ENCODE assay signal across 27 mouse cellular contexts in the genomic region with DNA sequence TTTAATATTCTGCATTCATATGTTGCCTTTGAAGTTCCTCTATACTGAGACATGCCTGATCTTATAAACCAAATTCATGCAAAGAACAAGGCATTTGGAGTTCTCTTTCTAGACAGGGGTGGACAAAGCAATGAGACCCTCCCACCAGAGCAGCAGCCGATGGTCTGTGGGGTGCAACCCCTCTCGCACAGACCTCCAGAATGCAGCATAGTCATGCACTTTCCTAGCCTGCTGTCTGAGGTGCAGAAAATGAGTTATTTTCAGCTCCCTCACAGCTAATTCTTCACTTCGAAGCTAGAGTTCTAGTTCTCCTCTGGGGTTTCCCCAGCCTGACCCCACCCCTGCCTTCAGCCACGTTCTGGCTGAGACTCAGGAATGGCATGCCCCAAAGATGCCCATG.
DNase-seq lines count a peak whose midpoint lies in the region; ATAC-seq lines count a peak whose summit lies in the region.
"Had no signal": no experiment of that assay in that cellular context is flagged by ENCODE, and none has a peak within 500 bp of the region (broad histone marks: within the 10 kb centered on the region; RNA-seq: fewer than 3 reads in every experiment).

No protein-coding gene starts in this region.

- DNase-seq in embryo, embryonic 11 days: peak; percentile 13
- DNase-seq in embryo, embryonic 9.5 days (ENCODE audit: extremely low spot score): no peak
- no peak for DNase-seq in kidney, postnatal 36 days
- DNase-seq in kidney, postnatal 10 days: peak; percentile 7
- no peak for DNase-seq in kidney, adult 8-10 months
- DNase-seq: adrenal gland, adult 8-10 months; adrenal gland, postnatal 14 days; adrenal gland, postnatal 36 days; B cell, adult 2 months; cerebellum, adult 11-12 months; cerebellum, adult 2 months; cerebellum, adult 9-10 months; cerebellum, postnatal 10 days; cerebellum, postnatal 25 days; forebrain, postnatal 0 days had no signal

- H3K4me1 ChIP-seq in intestine, embryonic 15.5 days (replicated peaks): no peaks in the 10 kb centered on the region
- 0 out of 2 replicates have a peak, but pooled peaks cover 4% of the 10 kb centered on the region for H3K4me1 ChIP-seq in intestine, embryonic 16.5 days (ENCODE audit: control insufficient read depth, insufficient read depth, low read length)
- no peaks in the 10 kb centered on the region for H3K4me1 ChIP-seq in kidney, embryonic 15.5 days
- H3K4me1 ChIP-seq: embryonic facial prominence, embryonic 10.5 days; embryonic facial prominence, embryonic 12.5 days; forebrain, embryonic 13.5 days; forebrain, embryonic 15.5 days had no signal

- H3K9me3 ChIP-seq in intestine, embryonic 15.5 days: no peaks in the 10 kb centered on the region
- H3K9me3 ChIP-seq in intestine, embryonic 16.5 days (ENCODE audit: control insufficient read depth, low read length): no peaks in the 10 kb centered on the region
- H3K9me3 ChIP-seq in kidney, embryonic 15.5 days (replicated peaks): no peaks in the 10 kb centered on the region
- H3K9me3 ChIP-seq: embryonic facial prominence, embryonic 10.5 days; embryonic facial prominence, embryonic 12.5 days; forebrain, embryonic 13.5 days; forebrain, embryonic 15.5 days had no signal

- 40% methylated on average over 4 of the region's 4 CpGs for WGBS in intestine, embryonic 15.5 days
- 46% methylated on average over 4 of the region's 4 CpGs for WGBS in intestine, embryonic 16.5 days
- WGBS in kidney, embryonic 15.5 days: 20% methylated on average over 4 of the region's 4 CpGs

- H3K9ac ChIP-seq in intestine, embryonic 15.5 days: no peak overlapping the region
- no peak overlapping the region for H3K9ac ChIP-seq in intestine, embryonic 16.5 days (ENCODE audit: low read depth, low read length)
- H3K9ac ChIP-seq in kidney, embryonic 15.5 days: no peak overlapping the region
- H3K9ac ChIP-seq: embryonic facial prominence, embryonic 12.5 days; forebrain, embryonic 13.5 days; forebrain, embryonic 15.5 days; forebrain, postnatal 0 days had no signal

- no peaks in the 10 kb centered on the region for H3K36me3 ChIP-seq in intestine, embryonic 15.5 days
- no peaks in the 10 kb centered on the region for H3K36me3 ChIP-seq in intestine, embryonic 16.5 days (ENCODE audit: control insufficient read depth, insufficient read depth, low read length)
- no peaks in the 10 kb centered on the region for H3K36me3 ChIP-seq in kidney, embryonic 15.5 days
- H3K36me3 ChIP-seq: embryonic facial prominence, embryonic 10.5 days; embryonic facial prominence, embryonic 12.5 days; forebrain, embryonic 15.5 days; G1E had no signal

- 0 out of 2 replicates have a peak, but pooled peaks have one; percentile 39 for ATAC-seq in intestine, embryonic 15.5 days
- ATAC-seq in intestine, embryonic 16.5 days: no peak
- no peak for ATAC-seq in kidney, embryonic 15.5 days (replicated peaks; ENCODE audit: low FRiP score)
- ATAC-seq: activated CD4-positive, CD25-positive, alpha-beta regulatory T cell, adult 4 months; CD4-positive, CD25-positive, alpha-beta regulatory T cell, adult 4 months; forebrain, embryonic 13.5 days; forebrain, embryonic 15.5 days; forebrain, postnatal 0 days; Patski had no signal

- no peak overlapping the region for H3K27ac ChIP-seq in intestine, embryonic 15.5 days
- H3K27ac ChIP-seq in intestine, embryonic 16.5 days (ENCODE audit: low read length): no peak overlapping the region
- H3K27ac ChIP-seq in kidney, embryonic 15.5 days: no peak overlapping the region
- H3K27ac ChIP-seq: embryonic facial prominence, embryonic 10.5 days; embryonic facial prominence, embryonic 12.5 days; forebrain, embryonic 13.5 days; forebrain, embryonic 15.5 days had no signal

- no peak overlapping the region for H3K4me2 ChIP-seq in intestine, embryonic 15.5 days (replicated peaks)
- H3K4me2 ChIP-seq in intestine, embryonic 16.5 days (ENCODE audit: low read depth, low read length): no peak overlapping the region
- peak overlapping the region; percentile 16; the same call in 1 of the 2 replicates for H3K4me2 ChIP-seq in kidney, embryonic 15.5 days
- H3K4me2 ChIP-seq: embryonic facial prominence, embryonic 12.5 days; forebrain, embryonic 13.5 days; forebrain, embryonic 15.5 days had no signal

- no peaks in the 10 kb centered on the region for H3K27me3 ChIP-seq in intestine, embryonic 15.5 days (replicated peaks)
- H3K27me3 ChIP-seq in intestine, embryonic 16.5 days (replicated peaks; ENCODE audit: control insufficient read depth, insufficient read depth, low read length): no peaks in the 10 kb centered on the region
- no peaks in the 10 kb centered on the region for H3K27me3 ChIP-seq in kidney, embryonic 15.5 days
- H3K27me3 ChIP-seq: CH12.LX; embryonic facial prominence, embryonic 12.5 days; forebrain, embryonic 13.5 days; forebrain, embryonic 15.5 days; Patski had no signal

- H3K4me3 ChIP-seq in intestine, embryonic 15.5 days (replicated peaks): no peak overlapping the region
- H3K4me3 ChIP-seq in intestine, embryonic 16.5 days (ENCODE audit: low read length): no peak overlapping the region
- no peak overlapping the region for H3K4me3 ChIP-seq in kidney, embryonic 15.5 days (replicated peaks)
- H3K4me3 ChIP-seq: embryonic facial prominence, embryonic 10.5 days; embryonic facial prominence, embryonic 12.5 days; forebrain, embryonic 13.5 days; forebrain, embryonic 15.5 days had no signal

Comparison
In these comparisons a context has a peak if more than half of its experiments do, and no peak if none do; other contexts are left out.
1. DNase-seq: peak in embryo, embryonic 11 days (single experiment) and kidney, postnatal 10 days (single experiment); none in embryo, embryonic 9.5 days (single experiment), kidney, postnatal 36 days (0 of 2) and kidney, adult 8-10 months (0 of 2).